Mouse (Mus musculus): Measurements from ENCODE around the gene Prkg2.

The Prkg2 gene

DNA sequence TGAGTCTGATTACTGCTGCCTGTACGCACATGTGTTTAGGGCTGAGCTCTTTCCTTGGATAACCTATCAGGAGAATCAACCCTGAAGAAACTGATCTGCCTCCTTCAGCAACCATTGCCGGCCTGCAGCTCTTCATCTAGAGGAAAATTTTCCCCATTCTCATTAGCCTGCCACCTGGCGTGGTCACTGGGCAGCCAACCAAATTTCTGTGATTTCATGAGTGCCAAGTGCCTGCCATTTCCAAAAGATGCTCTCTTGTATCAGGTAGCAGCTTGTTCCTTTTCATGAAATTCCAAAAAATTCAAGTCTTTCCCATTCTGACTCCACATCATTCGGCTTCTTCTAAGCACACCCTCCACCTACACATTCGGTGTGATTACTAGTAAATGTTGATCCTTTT, 136.2 kb downstream of the Prkg2 start:
- DNase-seq (ENCODE audit: low read depth, low spot score), result no peak

DNA sequence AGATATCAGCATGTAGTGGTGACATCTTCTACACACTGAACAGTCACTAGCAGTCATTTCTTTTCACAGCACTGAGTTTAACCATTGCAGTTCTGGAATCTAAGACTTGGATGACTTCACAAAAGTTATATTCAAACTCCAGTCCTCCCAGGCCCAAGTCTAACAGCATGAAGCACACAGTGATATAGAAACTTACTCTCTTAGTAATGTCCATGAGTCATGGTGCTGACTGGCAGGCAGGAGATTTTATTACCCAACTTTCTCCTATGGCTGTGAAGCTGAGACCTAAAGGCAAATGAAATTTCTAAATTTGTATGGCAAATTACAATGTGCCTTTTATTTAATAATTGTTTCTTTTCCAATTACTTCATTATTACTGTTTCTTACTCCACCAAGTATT, 139.2 kb downstream of the Prkg2 start:
- no peak for DNase-seq (ENCODE audit: low read depth, low spot score)

DNA sequence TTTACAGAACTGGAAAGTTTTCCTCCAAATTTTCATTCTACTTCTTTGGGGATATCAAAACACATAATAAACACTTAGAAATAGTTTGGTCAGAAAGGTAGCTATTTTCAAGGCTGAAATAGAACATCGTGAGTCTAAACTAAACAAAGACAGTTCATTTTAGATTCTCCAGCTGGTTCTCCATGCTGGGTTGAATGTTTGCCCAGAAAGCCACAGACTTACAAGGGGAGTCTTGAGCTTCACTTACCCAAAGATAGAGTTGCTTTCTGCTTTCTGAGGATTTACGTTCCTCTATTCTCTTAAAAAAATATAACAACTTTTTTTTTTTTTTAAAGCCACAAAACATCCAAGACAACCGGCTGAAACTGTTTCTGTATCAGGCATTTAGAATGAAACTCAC, 142.9 kb downstream of the Prkg2 start:
- DNase-seq (ENCODE audit: low read depth, low spot score), result no peak

DNA sequence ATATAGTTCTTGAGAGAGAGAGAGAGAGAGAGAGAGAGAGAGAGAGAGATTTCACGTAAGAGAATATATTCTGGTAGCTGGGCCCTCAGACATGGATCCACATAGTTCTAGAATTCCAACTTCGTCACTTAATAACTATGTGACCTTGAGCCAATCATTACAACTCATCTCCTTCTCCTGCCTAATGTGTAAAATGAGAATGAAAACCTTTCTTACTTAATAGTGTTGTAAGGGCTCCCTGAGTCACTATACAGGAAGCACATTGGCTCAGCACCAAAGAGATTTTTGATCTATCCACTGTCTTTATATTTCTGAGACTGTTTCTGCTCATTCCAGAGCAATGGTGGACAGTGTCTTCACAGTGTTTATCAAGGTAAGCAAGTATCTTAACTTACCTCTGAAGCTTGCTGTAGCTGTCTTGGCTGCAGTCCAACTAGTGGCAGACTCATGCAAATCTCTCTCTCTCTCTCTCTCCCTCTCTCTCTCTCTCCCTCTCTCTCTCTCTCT, 146.6 kb downstream of the Prkg2 start:
- no peak for DNase-seq (ENCODE audit: low read depth, low spot score)

DNA sequence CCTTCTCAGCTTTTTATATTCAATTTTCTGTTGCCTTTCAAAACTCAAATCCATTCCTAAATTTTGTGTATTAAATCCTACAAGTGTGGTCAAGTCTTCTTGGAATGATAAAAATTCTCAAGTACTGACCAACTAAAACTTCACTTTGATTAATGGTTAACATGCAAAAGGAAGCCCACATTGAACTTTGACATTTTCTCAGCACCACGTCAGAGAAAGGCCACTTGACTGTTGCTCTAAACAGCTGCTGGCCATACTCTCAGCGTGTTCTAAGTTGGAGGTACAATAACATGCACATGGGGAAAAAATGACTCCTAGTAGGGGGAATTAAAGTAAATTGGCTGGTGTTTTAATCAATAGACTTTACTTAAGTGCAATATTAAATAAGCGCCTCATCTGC, 155.1 kb downstream of the Prkg2 start:
- no peak for DNase-seq (ENCODE audit: low read depth, low spot score)
